Mouse (Mus musculus) megakaryocyte, embryonic 14.5 days (primary cell): ENCODE results near the gene Adarb1. TPM values are rescaled to one million over a fixed set of nuclear protein-coding genes. Genes with fewer than 3 reads are reported as not detected.

Source experiments
- H3K27me3 ChIP-seq: replicated peaks from 2 replicates; pipeline ENCODE3; 2012; ENCODE audit warnings: inconsistent platforms
- H3K36me3 ChIP-seq: replicated peaks from 2 replicates; pipeline ENCODE3; 2012; ENCODE audit warnings: low read length, inconsistent platforms, mixed read lengths
- H3K4me1 ChIP-seq: 2 replicates; pipeline ENCODE4 v1.6.1; 2012; ENCODE audit warnings: inconsistent platforms
- H3K4me3 ChIP-seq: replicated peaks from 2 replicates; pipeline ENCODE3; 2012; ENCODE audit warnings: moderate library complexity, mild to moderate bottlenecking, inconsistent platforms
- H3K9me3 ChIP-seq: 2 replicates; pipeline ENCODE4 v1.6.1; 2012; ENCODE audit warnings: inconsistent platforms
- FLI1 ChIP-seq: IDR thresholded peaks from 2 replicates; pipeline ENCODE4 v1.6.1; 2012; ENCODE audit warnings: low read length, inconsistent platforms, mixed read lengths
- GATA1 ChIP-seq: IDR thresholded peaks from 3 replicates; pipeline ENCODE4 v1.6.1; 2012; ENCODE audit warnings: mixed read lengths, low read length, inconsistent platforms, borderline replicate concordance
- polyA plus RNA-seq: library from polyadenylated mRNA; stranded (reverse); fragments of >175 nt; gene quantifications from 2 replicates; pipeline ENCODE4 v1.2.3, GENCODE M21; 2012; ENCODE audit warnings: low replicate concordance; ENCODE audit not compliant: insufficient read depth

Adarb1 gene
- polyA plus RNA-seq, 1 experiment: 1.6 TPM

GRCm38 (mm10) chr10:77366959-77367358 lies 51.1 kb downstream of the Adarb1 start:
- peaks cover 56% of the 10 kb centered on the region for H3K4me1 ChIP-seq
- TF ChIP-seq GATA1: no peak
- TF ChIP-seq FLI1: no peak
- H3K4me3 ChIP-seq: no peak overlapping the region
- H3K27me3 ChIP-seq: peaks cover 47% of the 10 kb centered on the region
- H3K9me3 ChIP-seq: no peaks in the 10 kb centered on the region
- no peaks in the 10 kb centered on the region for H3K36me3 ChIP-seq

- no peak for TF ChIP-seq FLI1
- no peak for TF ChIP-seq GATA1
- H3K36me3 ChIP-seq: no peaks in the 10 kb centered on the region
These were observed 52.9 kb downstream of the Adarb1 start for GRCm38 (mm10) chr10:77365212-77365611.

GRCm38 (mm10) chr10:77360486-77360885 lies 57.6 kb downstream of the Adarb1 start:
- TF ChIP-seq GATA1: no peak
- TF ChIP-seq FLI1: no peak

More at GRCm38 (mm10) chr10:77365212-77365611, 52.9 kb downstream of the Adarb1 start:
- Histone ChIP-seq H3K27me3 (peaks cover 53% of the 10 kb centered on the region), H3K9me3 (no peaks in the 10 kb centered on the region), H3K4me1 (peaks cover 52% of the 10 kb centered on the region), H3K4me3 (no peak overlapping the region)

GRCm38 (mm10) chr10:77357957-77358356 lies 60.1 kb downstream of the Adarb1 start:
- Histone ChIP-seq H3K27me3 (peaks cover 39% of the 10 kb centered on the region), H3K4me1 (peaks cover 33% of the 10 kb centered on the region), H3K36me3 (peaks cover 10% of the 10 kb centered on the region), H3K4me3 (no peak overlapping the region), H3K9me3 (no peaks in the 10 kb centered on the region)
- TF ChIP-seq GATA1: no peak
- TF ChIP-seq FLI1: no peak

More at GRCm38 (mm10) chr10:77360486-77360885, 57.6 kb downstream of the Adarb1 start:
- Histone ChIP-seq H3K27me3 (peaks cover 47% of the 10 kb centered on the region), H3K36me3 (peaks cover 10% of the 10 kb centered on the region), H3K4me1 (peaks cover 38% of the 10 kb centered on the region), H3K4me3 (no peak overlapping the region), H3K9me3 (no peaks in the 10 kb centered on the region)

GRCm38 (mm10) chr10:77353031-77353745 lies 64.9 kb downstream of the Adarb1 start:
- Histone ChIP-seq H3K36me3 (peaks cover 9% of the 10 kb centered on the region), H3K4me1 (peaks cover 15% of the 10 kb centered on the region), H3K9me3 (no peaks in the 10 kb centered on the region), H3K27me3 (peaks cover 16% of the 10 kb centered on the region), H3K4me3 (no peak overlapping the region)
- TF ChIP-seq GATA1 (no peak), FLI1 (no peak)

- H3K9me3 ChIP-seq: no peaks in the 10 kb centered on the region
- H3K4me1 ChIP-seq: peaks cover 11% of the 10 kb centered on the region
- no peak for TF ChIP-seq GATA1
- no peak for TF ChIP-seq FLI1
- H3K36me3 ChIP-seq: no peaks in the 10 kb centered on the region
- H3K27me3 ChIP-seq: peaks cover 29% of the 10 kb centered on the region
- no peak overlapping the region for H3K4me3 ChIP-seq
These were observed 75.2 kb downstream of the Adarb1 start for GRCm38 (mm10) chr10:77342842-77343241.

- TF ChIP-seq GATA1: no peak
- TF ChIP-seq FLI1: no peak
- Histone ChIP-seq H3K36me3 (no peaks in the 10 kb centered on the region), H3K9me3 (no peaks in the 10 kb centered on the region), H3K4me1 (peaks cover 14% of the 10 kb centered on the region), H3K27me3 (peaks cover 33% of the 10 kb centered on the region), H3K4me3 (no peak overlapping the region)
These were observed 76.4 kb downstream of the Adarb1 start for GRCm38 (mm10) chr10:77341711-77342110.

- no peak for TF ChIP-seq FLI1
- TF ChIP-seq GATA1: no peak
- Histone ChIP-seq H3K4me1 (peaks cover 14% of the 10 kb centered on the region), H3K9me3 (no peaks in the 10 kb centered on the region), H3K4me3 (no peak overlapping the region), H3K27me3 (peaks cover 33% of the 10 kb centered on the region), H3K36me3 (no peaks in the 10 kb centered on the region)
These were observed 77.0 kb downstream of the Adarb1 start for GRCm38 (mm10) chr10:77341059-77341458.

GRCm38 (mm10) chr10:77339871-77340341 lies 78.2 kb downstream of the Adarb1 start:
- peaks cover 14% of the 10 kb centered on the region for H3K4me1 ChIP-seq
- H3K4me3 ChIP-seq: no peak overlapping the region
- TF ChIP-seq FLI1: no peak
- TF ChIP-seq GATA1: no peak
- H3K27me3 ChIP-seq: peaks cover 37% of the 10 kb centered on the region
- no peaks in the 10 kb centered on the region for H3K36me3 ChIP-seq
- H3K9me3 ChIP-seq: no peaks in the 10 kb centered on the region

- Histone ChIP-seq H3K9me3 (no peaks in the 10 kb centered on the region), H3K4me3 (no peak overlapping the region), H3K27me3 (peaks cover 30% of the 10 kb centered on the region), H3K36me3 (no peaks in the 10 kb centered on the region), H3K4me1 (peaks cover 23% of the 10 kb centered on the region)
- TF ChIP-seq GATA1 (no peak), FLI1 (no peak)
These were observed 84.6 kb downstream of the Adarb1 start for GRCm38 (mm10) chr10:77333518-77333917.
